Mouse (Mus musculus) erythroid progenitor cell, adult 5-6 weeks (primary cell): ENCODE data around the gene Tas1r2. TPM values are rescaled to one million over a fixed set of nuclear protein-coding genes. Genes with fewer than 3 reads are reported as not detected.
A peak's percentile ranks its signal among the peaks of the same experiment; 100 is the strongest.

Experiments used
- ATAC-seq: replicated peaks from 2 replicates; pipeline ENCODE4 v1.8.0; 2016; ENCODE audit warnings: moderate number of reproducible peaks, mild to moderate bottlenecking, moderate TSS enrichment, inconsistent platforms; ENCODE audit not compliant: poor library complexity, low FRiP score, severe bottlenecking
- total RNA-seq, 2 experiments: library from RNA; stranded (forward) in 1 of 2; stranded (reverse) in 1 of 2; fragments of 150-400 nt in 1 of 2; fragments of 186-747, 209-891 nt in 1 of 2; gene quantifications; 2 replicates each; pipeline versions ENCODE4 v1.2.3 to v1.2.4; 2015 to 2017; ENCODE audit warnings: low replicate concordance in 2 of 2

Tas1r2 gene
- total RNA-seq (2015; ENCODE audit: low replicate concordance) (not detected in 2 replicates), total RNA-seq (2017; ENCODE audit: low replicate concordance) (not detected in 2 replicates)

DNA sequence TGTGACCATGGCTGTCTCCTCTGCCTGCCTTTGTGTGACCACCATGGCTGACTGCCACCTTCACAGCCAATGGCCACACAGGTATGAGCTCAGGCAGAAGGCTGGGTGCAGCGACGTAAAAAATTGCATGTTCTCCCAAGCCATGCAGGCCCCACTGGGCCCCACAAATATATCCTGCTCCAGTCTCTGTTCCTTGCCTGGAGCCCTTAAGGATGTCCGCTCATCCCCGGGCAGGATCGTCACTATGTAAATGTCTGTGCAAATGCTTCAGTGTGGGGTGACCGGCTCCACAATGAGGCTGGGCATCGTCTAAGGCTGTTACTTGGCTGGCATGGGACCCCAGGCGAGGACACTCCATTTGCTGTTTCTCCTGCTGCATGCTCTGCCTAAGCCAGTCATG, at the start of gene Tas1r2:
Gene Tas1r2, plus strand, starts transcription at position 301 of the 400 bp plus-strand sequence.
- ATAC-seq: no peak

DNA sequence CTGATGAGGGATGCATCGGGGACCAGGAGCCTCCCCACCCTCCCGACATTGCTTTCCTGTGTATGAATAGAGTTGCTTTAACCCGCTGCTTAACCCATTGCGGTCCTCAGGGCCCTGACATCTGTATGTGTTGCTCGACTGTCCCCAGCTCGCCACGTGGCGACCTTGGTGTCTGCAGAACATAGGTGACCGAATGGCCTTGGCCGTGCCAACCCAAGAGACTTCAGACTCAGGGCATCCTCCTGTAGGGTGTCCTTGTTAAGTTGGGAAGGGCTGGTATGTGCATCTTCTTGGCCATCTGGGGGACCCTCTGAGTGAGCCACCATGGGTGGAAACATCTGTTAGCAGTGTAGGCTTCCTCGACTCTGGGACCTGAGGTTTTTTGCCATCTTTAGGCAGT, 48.1 kb upstream of the Tas1r2 start:
- no peak for ATAC-seq

- ATAC-seq: no peak
Observed at GRCm38 (mm10) chr4:139606732-139607131, 46.6 kb upstream of the Tas1r2 start.

GRCm38 (mm10) chr4:139608975-139609374, 44.4 kb upstream of the Tas1r2 start:
- ATAC-seq: no peak

GRCm38 (mm10) chr4:139610954-139611353, 42.4 kb upstream of the Tas1r2 start:
- ATAC-seq: no peak

DNA sequence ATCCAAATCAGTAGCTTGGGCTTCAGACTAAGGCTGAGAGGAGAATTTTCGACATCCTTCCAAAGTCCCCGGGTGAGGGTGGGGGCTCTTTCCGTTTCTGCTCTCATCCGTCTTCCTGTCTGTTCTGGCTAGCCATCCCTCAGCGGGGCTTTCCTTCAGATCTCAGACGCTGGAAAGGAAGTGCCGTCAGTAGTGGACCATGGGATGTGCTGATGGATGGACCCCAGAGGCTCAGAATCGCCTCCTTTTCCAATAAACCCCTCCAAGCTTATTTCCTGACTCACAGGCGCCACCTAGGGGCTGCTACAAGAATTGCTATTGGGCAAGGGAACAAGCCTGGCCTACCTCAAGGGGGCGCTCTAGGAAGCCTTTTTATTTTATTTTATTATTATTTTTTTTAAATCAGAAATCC, 41.8 kb upstream of the Tas1r2 start:
- no peak for ATAC-seq

GRCm38 (mm10) chr4:139614524-139615260, 38.6 kb upstream of the Tas1r2 start:
- no peak for ATAC-seq

DNA sequence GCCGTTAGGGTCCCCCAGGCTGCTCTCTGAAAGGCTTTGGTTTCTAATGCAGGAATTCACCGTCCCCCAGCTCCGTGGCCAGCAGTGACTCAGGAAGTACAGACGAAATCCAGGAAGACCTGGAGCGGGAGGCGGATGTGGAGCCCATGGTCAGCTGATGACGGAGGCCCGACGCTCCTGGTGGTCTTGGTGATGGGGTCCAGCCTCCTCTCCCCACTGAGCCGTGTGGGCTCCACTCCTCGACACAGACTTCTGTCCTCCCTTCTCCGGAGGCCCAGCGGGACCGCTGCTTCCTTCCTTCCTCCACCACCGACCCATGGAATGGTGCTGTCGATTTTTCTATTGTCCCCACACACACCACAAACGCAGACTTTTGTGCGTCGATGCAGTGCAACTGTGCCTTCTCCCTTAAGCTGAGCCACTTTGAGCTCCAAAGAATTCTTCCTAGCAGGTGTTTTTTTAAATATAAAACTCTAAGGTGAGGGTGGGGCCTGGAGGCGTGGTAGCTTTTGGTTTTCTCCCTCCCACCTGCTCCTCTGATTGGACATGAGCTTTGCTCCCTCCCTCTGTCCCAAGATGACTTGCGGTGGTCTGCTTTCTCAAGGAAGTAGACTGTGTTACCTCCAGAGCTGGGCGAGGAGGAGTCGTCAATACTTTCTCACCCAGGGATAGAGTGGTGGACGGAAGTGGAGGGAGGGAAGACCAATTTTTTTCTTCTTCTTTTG, 36.9 kb upstream of the Tas1r2 start:
- peak; percentile 97 for ATAC-seq

DNA sequence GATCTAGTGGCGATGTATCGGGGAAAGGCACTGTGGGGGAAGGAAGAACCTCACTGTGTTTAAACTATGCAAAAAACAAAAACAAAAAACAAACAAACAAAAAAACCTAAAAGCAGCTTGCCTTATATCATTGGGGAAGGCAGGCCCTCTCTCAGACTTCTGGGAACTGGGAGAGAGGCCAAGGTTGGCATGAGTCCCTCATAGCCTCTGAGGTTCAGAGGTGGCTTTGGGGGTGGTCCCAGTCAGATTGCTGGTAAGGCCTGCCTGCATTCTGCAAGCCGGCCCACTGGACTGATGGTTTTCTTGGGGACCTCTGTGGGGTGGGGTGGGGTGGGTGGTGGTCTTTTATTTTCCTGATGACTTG, 36.4 kb upstream of the Tas1r2 start:
- no peak for ATAC-seq

DNA sequence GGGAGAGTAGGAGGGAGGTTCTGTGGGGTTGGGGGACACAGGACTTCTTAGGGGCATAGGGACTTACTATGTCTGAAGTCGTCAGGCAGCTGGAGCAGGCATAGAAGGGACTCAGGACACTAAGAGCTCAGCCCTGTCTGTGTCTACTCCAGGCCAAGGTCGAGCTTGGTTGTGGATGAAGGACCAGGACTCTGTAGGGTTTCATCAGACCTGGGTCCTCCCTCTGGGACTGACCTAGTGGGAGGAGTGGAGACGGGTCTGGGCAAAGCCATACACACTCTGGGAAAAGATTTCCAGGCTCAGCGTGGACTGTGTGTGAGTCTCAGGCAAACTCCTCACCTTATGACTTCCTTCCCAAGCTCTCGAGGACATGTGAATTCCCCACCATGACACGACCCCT, 33.6 kb upstream of the Tas1r2 start:
- no peak for ATAC-seq

DNA sequence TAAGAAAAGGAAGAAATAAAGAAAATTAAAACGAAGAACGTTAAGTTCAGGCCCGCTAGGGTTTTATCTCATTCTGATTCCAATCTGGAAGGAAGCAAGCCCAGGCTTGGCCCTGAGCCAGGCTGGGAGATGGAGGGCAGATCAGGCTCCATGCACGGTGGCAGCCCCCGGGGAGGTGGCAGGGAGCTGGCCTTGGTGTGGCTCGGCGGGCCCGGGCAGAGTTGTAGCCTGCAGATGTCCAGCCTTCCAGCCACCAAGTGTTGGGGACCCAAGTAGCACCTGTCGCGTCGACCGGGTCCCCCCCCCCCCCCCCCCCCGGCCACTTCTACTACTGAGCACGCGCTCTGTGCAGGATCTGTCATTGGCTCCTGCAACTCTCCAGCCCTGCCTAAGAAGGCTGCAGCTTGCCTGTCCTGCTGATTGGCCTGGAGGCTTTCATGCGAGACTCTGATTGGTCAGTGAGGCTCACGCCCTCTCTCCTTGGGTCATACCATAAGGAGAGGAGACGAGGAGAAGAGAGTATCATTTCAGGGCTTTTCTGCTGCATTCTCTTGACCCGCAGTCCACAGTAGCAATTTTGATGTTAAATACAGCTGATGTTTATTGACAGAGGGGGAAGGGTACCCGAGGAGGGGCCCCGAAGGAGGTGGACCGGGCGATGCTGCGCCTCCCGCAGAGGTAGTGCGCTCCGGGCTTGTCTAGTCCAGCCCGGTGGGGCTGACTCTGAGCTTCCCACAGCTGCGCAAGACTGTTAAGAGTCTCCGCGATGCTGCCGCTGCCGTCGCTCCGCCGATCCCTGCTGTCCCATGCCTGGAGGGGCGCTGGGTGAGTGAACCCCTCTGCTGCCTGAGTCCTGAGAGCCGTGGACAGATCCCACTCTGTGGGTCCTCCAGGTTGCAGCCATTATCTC, 30.7 kb upstream of the Tas1r2 start, which contains the start of gene Aldh4a1:
Gene Aldh4a1, plus strand, starts transcription at position 494 of the 910 bp plus-strand sequence.
- ATAC-seq: peak; percentile 99

DNA sequence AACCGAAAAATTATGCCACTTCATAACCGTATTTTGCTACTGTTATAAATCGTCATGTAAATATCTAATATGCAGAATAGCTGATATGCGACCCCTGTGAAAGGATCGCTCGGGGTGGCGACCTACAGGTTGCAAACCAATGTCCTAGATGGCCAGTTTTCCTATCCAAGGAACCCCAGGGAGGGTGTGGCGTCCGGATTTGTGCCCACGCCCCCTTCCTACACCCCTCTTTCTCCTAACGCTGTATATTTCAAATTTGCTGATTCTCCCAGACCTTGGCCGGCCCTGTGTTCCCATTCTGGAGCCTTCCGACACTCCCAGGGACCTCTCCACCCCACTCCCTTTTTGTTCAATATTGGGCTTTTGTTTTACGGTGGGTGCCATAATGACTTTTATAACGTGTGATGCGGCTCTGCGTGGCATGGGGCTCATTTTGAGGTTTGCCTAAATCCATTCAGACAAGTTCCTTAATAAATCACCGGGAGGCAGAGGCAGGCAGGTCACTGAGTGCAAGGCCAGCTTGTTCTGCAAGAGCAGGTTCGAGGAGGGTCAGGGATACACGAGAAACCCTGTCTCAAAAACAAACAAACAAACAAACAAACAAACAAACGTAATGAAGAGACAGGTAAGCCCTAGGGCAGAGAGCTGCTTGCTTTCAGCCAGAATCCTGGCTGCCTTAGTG, 29.8 kb upstream of the Tas1r2 start:
- no peak for ATAC-seq

- no peak for ATAC-seq
Observed at GRCm38 (mm10) chr4:139624116-139624489, 29.2 kb upstream of the Tas1r2 start.

- ATAC-seq: no peak
Observed at GRCm38 (mm10) chr4:139624706-139625105, 28.6 kb upstream of the Tas1r2 start.

DNA sequence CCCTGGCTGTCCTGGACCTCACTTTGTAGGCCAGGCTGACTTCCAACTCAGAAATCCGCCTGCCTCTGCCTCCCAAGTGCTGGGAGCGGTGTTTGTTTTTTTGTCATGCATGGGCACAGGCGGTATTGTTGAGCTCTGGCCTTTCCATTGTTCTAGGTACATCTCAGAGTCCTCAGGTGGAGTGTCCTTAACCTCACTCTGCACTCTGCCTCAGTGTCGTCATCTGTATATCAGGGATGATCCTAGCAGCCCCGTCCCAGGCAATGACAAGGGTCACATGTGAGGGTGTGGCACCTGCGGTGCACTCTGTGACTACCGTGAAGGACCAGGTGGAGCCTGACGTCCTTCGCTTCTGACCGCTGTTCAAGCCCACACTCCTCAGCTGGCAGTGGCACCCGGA, 26.0 kb upstream of the Tas1r2 start:
- ATAC-seq: no peak

- ATAC-seq: no peak
Observed at GRCm38 (mm10) chr4:139630171-139630570, 23.2 kb upstream of the Tas1r2 start.

DNA sequence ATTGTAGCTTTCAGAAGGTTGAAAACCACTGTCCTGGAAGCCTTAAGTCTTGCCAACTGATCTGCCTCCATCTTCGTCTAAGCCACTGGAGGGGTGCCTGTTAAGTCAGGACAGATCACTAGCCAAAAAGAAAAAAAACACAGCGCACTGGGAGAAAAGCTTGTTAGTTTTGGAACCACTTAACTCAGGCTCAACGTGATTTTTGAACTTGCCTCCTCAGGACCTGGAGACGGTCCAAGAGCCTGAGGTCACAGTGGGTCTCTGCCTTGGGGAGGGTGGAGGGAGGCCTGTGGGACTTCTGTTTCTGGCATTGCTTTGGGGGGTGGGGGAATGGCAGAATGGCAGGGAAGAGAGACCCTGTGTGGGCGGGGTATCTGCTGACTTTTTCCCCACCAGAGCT, 22.2 kb upstream of the Tas1r2 start:
- no peak for ATAC-seq

DNA sequence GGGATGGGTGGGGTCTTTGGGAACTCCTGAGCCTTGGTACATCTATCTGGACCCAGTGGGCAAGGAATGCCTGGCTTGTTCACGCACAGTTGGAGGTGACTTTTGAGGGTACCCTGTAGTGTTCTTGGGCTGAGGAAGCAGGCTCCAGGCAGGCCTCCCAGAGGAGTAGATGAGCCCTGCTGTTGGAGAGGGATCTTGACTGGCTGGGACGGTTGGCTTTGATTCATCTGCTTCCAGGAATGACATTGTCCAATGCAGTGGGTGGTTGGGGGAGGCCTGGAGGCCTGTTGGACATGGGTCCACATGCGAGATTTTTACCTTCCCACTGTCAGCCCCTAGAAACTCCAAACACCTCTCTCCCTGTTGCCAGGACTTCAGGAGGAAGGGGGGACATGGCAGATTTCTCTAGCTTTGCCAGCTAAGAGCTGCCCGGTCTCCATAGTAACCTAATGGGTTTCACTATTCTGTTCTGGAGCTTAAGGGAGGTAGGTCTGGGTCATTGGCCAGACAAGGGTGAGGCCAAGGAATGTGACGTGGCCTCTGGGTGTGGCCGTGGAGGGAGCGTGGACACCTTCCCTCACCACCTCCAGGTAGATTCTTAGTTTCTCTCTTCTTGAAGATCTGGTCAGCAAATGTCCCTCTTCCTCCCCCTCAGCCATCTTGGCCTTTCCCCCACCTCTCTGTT, 21.6 kb upstream of the Tas1r2 start:
- no peak for ATAC-seq

GRCm38 (mm10) chr4:139632254-139632580, 21.1 kb upstream of the Tas1r2 start:
- ATAC-seq: no peak
